Mouse (Mus musculus) adipose tissue, adult 10 weeks (tissue): ENCODE measurements around the gene Bad. TPM values are rescaled to one million over a fixed set of nuclear protein-coding genes. Genes with fewer than 3 reads are reported as not detected.

Experiments used
- polyA plus RNA-seq: library from polyadenylated mRNA; stranded (reverse); fragments of 350-450 nt; fragmentation: Illumina TruSeq; extraction: RNeasy Lipid Tissue Mini Kit (QIAGEN cat#74804); gene quantifications from one replicate; pipeline ENCODE4 v1.2.3, GENCODE M21; 2014; ENCODE audit warnings: low read depth, low replicate concordance

The Bad gene
- polyA plus RNA-seq: 54.0 TPM

GRCm38 (mm10) chr19:6941372-6942248 lies at the start of gene Bad:
TSS of gene Bad (plus strand) at chr19:6941861.

GRCm38 (mm10) chr19:6909507-6910289 lies 32.0 kb upstream of the Bad start, which contains the start of the genes Trmt112 and Prdx5:
TSS of gene Trmt112 (plus strand) at chr19:6909698.
TSS of gene Prdx5 (minus strand) at chr19:6910106.

GRCm38 (mm10) chr19:6921647-6922567 lies 19.8 kb upstream of the Bad start, which contains the start of gene Esrra:
TSS of gene Esrra (minus strand) at chr19:6921813.

GRCm38 (mm10) chr19:6925307-6925573 lies 16.4 kb upstream of the Bad start, which contains the start of gene Catsperz:
TSS of gene Catsperz (minus strand) at chr19:6925380.

GRCm38 (mm10) chr19:6934195-6934977 lies 7.3 kb upstream of the Bad start, which contains the start of gene Kcnk4:
TSS of gene Kcnk4 (minus strand) at chr19:6934515.

GRCm38 (mm10) chr19:6942249-6942691 lies 609 bp downstream of the Bad start, which contains the start of gene Gpr137:
TSS of gene Gpr137 (minus strand) at chr19:6942480.

GRCm38 (mm10) chr19:6974211-6975205 lies 32.8 kb downstream of the Bad start, which contains the start of gene Ppp1r14b:
TSS of gene Ppp1r14b (plus strand) at chr19:6974968.

GRCm38 (mm10) chr19:6975537-6976521 lies 34.2 kb downstream of the Bad start, which contains the start of gene Plcb3:
TSS of gene Plcb3 (minus strand) at chr19:6976470.

GRCm38 (mm10) chr19:6980381-6981093 lies 38.9 kb downstream of the Bad start, which contains the start of gene Fkbp2:
TSS of gene Fkbp2 (minus strand) at chr19:6980501.

GRCm38 (mm10) chr19:6987061-6987903 lies 45.6 kb downstream of the Bad start, which contains the start of gene Vegfb:
TSS of gene Vegfb (minus strand) at chr19:6987651.

GRCm38 (mm10) chr19:6992011-6992858 lies 50.6 kb downstream of the Bad start, which contains the start of gene Dnajc4:
TSS of gene Dnajc4 (minus strand) at chr19:6992572.

GRCm38 (mm10) chr19:6996006-6996405 lies 54.3 kb downstream of the Bad start, which contains the start of the genes Nudt22 and Trpt1:
TSS of gene Nudt22 (minus strand) at chr19:6996117.
TSS of gene Trpt1 (plus strand) at chr19:6996131.

